Mouse (Mus musculus): Measurements from ENCODE around the gene Duoxa1.

The Duoxa1 gene

DNA sequence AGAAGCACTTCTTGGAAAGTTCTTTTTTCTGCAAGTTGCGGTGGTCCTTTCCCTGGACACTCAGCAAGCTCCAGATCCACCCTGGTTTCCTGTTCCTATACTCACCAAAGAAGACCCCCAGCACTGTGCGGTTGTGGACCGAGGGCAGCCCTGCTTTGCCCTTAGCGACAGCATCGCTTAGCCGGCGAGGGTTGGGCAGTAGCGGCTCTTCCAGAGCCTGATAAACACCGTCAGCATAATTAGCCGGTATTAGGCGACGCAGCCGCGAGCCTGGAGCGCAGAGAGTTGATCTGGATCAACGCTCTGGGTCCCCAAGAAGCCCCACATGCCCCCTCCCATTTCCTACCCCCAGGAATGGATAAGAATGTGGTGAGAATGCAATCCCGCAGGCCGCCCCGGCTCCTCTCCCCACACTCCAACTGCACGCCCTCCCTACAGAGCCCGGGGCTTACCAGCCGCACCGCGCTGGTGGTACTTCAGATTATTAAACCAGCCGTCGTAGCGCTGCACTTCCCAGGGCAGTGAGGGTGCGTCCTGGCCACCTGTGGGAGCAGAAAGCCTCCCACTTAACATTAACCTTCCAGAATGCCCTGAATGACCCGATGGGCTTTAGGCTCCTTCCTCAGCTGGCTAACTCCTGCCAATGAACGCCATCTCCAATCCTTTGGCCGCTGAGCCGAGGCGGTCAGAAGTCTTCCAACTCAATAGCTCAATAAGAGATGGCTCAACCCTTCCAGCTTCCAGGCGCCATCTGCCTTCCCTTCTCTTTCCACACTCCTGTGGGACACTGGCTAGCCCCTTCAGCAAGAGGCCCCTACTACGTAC, 16.0 kb downstream of the Duoxa1 start:
- DNase-seq, result no peak

DNA sequence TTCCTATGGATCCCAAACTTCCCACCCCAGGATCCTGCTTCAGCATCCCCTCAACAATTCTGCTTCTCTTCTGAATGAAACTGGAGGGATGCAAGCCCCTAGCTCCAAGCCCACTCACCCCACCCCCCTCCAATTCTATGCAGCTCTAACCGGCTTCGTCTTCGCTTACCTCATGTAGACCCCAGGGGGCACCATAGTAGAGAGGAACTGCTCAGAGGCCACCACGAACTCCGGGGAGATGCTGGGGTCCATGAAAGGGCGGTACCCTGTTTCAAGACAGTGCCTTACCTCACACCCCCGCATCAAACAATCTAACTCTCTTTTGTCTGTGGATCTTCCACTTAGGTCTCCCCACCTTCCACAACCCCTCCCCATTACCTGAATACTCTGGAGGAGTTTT, 18.6 kb downstream of the Duoxa1 start:
- peak; percentile 53 for DNase-seq

DNA sequence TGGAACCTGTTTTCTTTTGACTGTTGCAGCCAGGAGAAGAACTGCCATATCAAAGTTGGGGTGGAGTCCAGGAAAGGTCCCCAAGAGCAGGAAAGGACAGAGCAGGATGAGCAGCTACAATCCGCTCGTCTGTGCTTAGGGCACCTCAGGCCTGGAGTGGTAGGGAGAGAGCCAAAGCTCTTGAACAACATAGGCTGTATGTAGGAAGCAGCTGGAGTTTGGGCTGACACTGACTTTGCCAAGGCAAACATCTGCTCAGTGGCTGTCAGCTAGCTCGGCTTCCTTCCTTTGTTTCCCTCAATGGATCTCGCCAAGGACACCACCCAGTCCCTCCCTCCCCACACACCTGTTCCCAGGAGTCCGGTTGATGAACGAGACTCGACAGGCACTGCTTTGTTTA, 27.4 kb downstream of the Duoxa1 start:
- no peak for DNase-seq

DNA sequence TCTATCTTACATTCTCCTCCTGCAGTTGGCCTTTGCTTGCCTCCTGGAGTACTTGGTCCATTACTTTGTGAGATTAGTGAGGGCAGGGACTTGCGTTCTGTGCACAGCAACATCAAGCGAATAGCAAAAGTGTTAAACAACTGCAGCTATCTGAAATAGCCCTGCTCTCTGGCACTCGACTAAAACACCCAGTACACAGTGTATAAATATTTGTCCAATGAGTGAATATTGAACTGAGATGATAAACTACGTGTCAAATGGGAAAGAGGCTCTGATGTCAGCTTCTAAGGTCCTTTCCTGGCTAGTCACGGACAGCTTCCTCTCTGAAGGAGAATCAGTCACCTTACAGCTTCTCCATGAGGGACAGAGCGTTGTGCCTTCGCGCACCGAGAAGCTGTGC, 29.4 kb downstream of the Duoxa1 start:
- no peak for DNase-seq

DNA sequence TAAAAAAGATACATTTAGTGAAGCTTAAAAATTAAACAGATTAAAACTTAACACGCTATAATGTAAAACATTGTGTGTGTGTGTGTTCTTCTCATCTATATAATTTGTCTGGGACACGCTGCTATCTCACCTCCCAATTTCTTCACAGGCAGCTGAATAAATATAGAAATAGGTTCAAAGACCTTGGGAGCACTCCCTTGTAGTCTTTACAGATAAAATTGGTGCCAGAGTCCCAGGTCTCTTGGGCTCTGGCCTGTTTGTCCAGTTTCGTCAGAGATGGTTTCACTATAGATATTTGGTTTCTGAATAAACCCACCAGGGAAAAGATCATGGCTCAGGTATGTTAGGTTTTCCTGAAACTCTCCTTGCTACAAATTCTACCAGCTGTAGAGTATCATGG, 34.8 kb downstream of the Duoxa1 start:
- no peak for DNase-seq

DNA sequence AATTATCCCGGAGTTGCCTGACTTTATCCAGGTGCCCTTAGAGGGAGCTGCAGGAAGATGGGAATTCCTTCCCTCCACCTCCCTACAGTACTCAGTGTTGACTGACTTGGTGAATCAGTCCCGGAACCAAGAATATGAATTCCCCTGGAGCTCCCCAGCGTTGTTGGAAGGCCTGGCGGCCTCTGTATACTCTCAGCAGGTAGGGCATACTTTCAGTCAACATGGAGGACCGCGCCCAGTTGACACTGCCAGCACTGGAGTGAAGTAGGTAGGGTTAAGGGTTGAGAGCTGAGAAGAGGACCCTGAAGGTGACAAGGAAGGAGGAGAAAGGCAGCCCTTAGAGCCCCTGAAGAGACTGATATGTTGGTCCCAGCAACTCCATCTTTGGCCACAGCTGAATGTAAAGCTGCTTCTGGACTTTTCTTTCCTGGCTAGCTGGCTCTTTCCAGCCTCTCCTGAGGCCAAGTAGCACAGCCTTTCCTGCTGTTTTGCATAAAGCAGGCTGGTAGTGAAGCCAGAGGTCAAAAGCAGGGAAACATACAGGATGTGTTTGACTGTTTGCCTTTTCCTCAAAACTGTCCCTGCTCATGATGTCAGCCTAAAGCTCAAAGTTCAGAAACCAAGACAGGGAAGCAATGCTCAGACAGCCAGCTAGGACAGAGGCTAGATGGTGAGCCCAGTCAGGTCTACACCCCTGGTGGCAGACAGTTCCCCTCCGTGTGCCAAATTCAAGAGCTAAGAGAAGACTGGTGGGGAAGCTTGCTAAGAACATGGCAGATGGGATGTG, 46.9 kb downstream of the Duoxa1 start:
- DNase-seq, result no peak

DNA sequence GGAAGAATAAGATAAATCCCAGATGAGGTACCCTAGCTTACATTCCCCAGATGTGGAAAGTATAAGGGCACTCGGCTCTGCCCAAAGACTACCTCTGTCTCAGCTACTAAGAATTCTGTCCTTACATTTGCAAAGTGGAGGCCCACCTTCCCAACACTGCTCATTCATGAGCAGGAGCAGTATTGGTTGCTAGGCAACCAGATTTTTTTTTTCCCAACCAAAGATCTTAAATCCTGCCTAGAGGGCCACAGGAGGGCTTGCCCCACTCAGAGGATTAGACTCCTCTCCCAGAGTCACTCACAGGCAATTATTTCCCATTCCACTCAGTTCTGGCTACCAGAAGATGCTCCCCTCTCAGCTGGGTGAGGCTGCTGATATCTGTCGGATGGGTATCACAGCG, 48.8 kb downstream of the Duoxa1 start:
- no peak for DNase-seq

DNA sequence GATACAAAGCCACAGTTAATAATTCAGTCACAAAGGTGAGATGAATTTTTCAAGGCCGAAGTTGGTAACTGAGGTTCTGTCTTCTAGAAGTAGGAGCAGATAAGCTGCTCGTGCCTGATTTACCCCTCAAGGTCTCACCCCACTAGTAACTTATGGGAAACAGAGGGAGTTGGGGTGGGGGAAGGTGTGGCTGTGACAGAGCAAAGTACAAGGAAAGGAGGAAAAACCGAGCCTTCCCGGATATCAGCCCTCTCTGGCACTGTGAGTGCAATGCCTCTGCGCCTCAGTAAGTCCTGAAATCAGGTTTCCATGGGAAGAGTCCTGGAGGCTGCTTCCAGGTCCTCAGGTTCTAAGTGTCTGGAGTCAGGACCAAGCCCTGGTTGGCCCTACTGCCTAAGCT, 52.8 kb downstream of the Duoxa1 start:
- no peak for DNase-seq

DNA sequence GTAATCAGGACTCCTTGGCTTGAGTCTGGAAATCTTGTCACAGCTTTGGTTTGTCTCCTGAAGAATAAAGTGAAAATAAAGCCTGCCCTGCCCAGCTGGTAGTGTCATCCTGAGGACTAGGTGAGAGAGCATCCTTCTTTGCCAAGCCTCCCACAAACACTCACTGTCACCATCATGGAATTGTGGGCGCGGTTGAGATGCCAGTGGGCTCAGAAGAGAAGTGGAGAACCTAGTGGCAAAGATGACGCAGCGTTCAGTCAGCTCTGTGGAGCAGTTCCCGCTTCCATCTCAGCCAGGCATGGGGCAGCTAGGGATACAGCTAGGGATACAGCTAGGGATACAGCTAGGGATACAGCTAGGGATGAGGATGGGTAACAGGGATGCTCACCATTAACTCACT, 57.5 kb downstream of the Duoxa1 start:
- DNase-seq, result no peak
